Mouse (Mus musculus) C2C12 (cell line): ENCODE data around the gene Mthfd1l. TPM values are rescaled to one million over a fixed set of nuclear protein-coding genes. Genes with fewer than 3 reads are reported as not detected.

Source experiments
- H3K27me3 ChIP-seq: one replicate; pipeline ENCODE4 v1.6.1; 2011; ENCODE audit not compliant: control insufficient read depth, insufficient read depth, insufficient read length
- H3K36me3 ChIP-seq: one replicate; pipeline ENCODE4 v1.6.1; 2011; ENCODE audit not compliant: control insufficient read depth, insufficient read depth
- H3K4me3 ChIP-seq: one replicate; pipeline ENCODE4 v1.5.1; 2011; ENCODE audit warnings: mild to moderate bottlenecking, control low read depth; ENCODE audit not compliant: poor library complexity, insufficient read depth, severe bottlenecking
- H3K79me2 ChIP-seq: one replicate; pipeline ENCODE4 v1.6.1; 2011; ENCODE audit not compliant: control insufficient read depth, insufficient read depth
- H3K79me3 ChIP-seq: one replicate; pipeline ENCODE4 v1.6.1; 2011; ENCODE audit warnings: low read depth, control low read depth
- H3ac ChIP-seq: one replicate; pipeline ENCODE3; 2011; ENCODE audit warnings: low read depth; ENCODE audit not compliant: control insufficient read depth, insufficient read length
- CEBPB ChIP-seq: IDR thresholded peaks from one replicate; pipeline ENCODE4 v1.6.1; 2011; ENCODE audit warnings: low read depth, mild to moderate bottlenecking, control low read depth, moderate library complexity
- CTCF ChIP-seq: IDR thresholded peaks from one replicate; pipeline ENCODE4 v1.5.1; 2011; ENCODE audit not compliant: control insufficient read depth, insufficient read depth, insufficient read length
- FOSL1 ChIP-seq: IDR thresholded peaks from one replicate; pipeline ENCODE4 v1.8.0; 2011; ENCODE audit warnings: mild to moderate bottlenecking, low read length; ENCODE audit not compliant: poor library complexity, insufficient read depth, severe bottlenecking
- MAX ChIP-seq: IDR thresholded peaks from one replicate; pipeline ENCODE4 v1.6.1; 2011; ENCODE audit warnings: mild to moderate bottlenecking, control low read depth
- MYOD1 ChIP-seq: IDR thresholded peaks from one replicate; pipeline ENCODE4 v1.6.1; 2011; ENCODE audit warnings: low read depth; ENCODE audit not compliant: control insufficient read depth, insufficient read length
- MYOG ChIP-seq: IDR thresholded peaks from one replicate; pipeline ENCODE4 v1.6.1; 2011; ENCODE audit not compliant: control insufficient read depth, insufficient read length; ENCODE audit errors: extremely low read depth
- USF1 ChIP-seq: IDR thresholded peaks from one replicate; pipeline ENCODE4 v1.6.1; 2011; ENCODE audit warnings: low read depth, mild to moderate bottlenecking, control low read depth, moderate library complexity
- polyA plus RNA-seq: library from polyadenylated mRNA; unstranded; fragments of >200 nt; fragmentation: generic; extraction: Trizol; gene quantifications from one replicate; pipeline ENCODE4 v1.2.1, GENCODE M21; 2012; ENCODE audit warnings: missing spikeins

Gene Mthfd1l
- polyA plus RNA-seq, 1 experiment: 43.6 TPM

GRCm38 (mm10) chr10:4151862-4152776, 179.2 kb downstream of the Mthfd1l start:
- peaks cover 44% of the 10 kb centered on the region for H3K36me3 ChIP-seq
- H3K27me3 ChIP-seq: no peaks in the 10 kb centered on the region
- H3K79me3 ChIP-seq: no peaks in the 10 kb centered on the region
- H3K79me2 ChIP-seq: no peaks in the 10 kb centered on the region
- H3ac ChIP-seq: no peak overlapping the region
- TF ChIP-seq MYOD1 (no peak), CEBPB (no peak), MYOG (no peak), FOSL1 (no peak), CTCF (no peak), MAX (no peak), USF1 (no peak)
- H3K4me3 ChIP-seq: no peak overlapping the region

- no peaks in the 10 kb centered on the region for H3K79me3 ChIP-seq
- TF ChIP-seq MYOG (no peak), CEBPB (no peak), USF1 (no peak), CTCF (no peak), MAX (no peak), FOSL1 (no peak), MYOD1 (no peak)
- H3K27me3 ChIP-seq: no peaks in the 10 kb centered on the region
- H3K4me3 ChIP-seq: no peak overlapping the region
- peaks cover 41% of the 10 kb centered on the region for H3K36me3 ChIP-seq
- no peak overlapping the region for H3ac ChIP-seq
- H3K79me2 ChIP-seq: no peaks in the 10 kb centered on the region
These were observed 180.1 kb downstream of the Mthfd1l start for GRCm38 (mm10) chr10:4153031-4153430.

- H3K4me3 ChIP-seq: no peak overlapping the region
- H3K36me3 ChIP-seq: peaks cover 33% of the 10 kb centered on the region
- no peaks in the 10 kb centered on the region for H3K79me3 ChIP-seq
- H3ac ChIP-seq: no peak overlapping the region
- H3K27me3 ChIP-seq: no peaks in the 10 kb centered on the region
- H3K79me2 ChIP-seq: no peaks in the 10 kb centered on the region
- TF ChIP-seq USF1 (no peak), CTCF (no peak), FOSL1 (no peak), MYOG (no peak), CEBPB (no peak), MAX (no peak), MYOD1 (no peak)
These were observed 181.1 kb downstream of the Mthfd1l start for GRCm38 (mm10) chr10:4154035-4154434.

GRCm38 (mm10) chr10:4155521-4155920, 182.6 kb downstream of the Mthfd1l start:
- no peaks in the 10 kb centered on the region for H3K79me3 ChIP-seq
- no peaks in the 10 kb centered on the region for H3K27me3 ChIP-seq
- TF ChIP-seq MYOG (no peak), FOSL1 (no peak), CEBPB (no peak), MYOD1 (no peak), USF1 (no peak), MAX (no peak), CTCF (no peak)
- no peaks in the 10 kb centered on the region for H3K79me2 ChIP-seq
- H3K36me3 ChIP-seq: peaks cover 20% of the 10 kb centered on the region
- H3ac ChIP-seq: no peak overlapping the region
- H3K4me3 ChIP-seq: no peak overlapping the region

- TF ChIP-seq USF1: no peak
- TF ChIP-seq MYOD1: no peak
- TF ChIP-seq MAX: no peak
- TF ChIP-seq FOSL1: no peak
- no peak for TF ChIP-seq MYOG
- no peak for TF ChIP-seq CEBPB
- TF ChIP-seq CTCF: no peak
- H3ac ChIP-seq: no peak overlapping the region
- peaks cover 11% of the 10 kb centered on the region for H3K36me3 ChIP-seq
- no peaks in the 10 kb centered on the region for H3K27me3 ChIP-seq
- H3K79me2 ChIP-seq: no peaks in the 10 kb centered on the region
- no peaks in the 10 kb centered on the region for H3K79me3 ChIP-seq
- H3K4me3 ChIP-seq: no peak overlapping the region
These were observed 185.6 kb downstream of the Mthfd1l start for GRCm38 (mm10) chr10:4158533-4158932.
